Mouse (Mus musculus) gastrocnemius, postnatal 25 days (tissue): Measurements from ENCODE around the gene Tet1. TPM values are rescaled to one million over a fixed set of nuclear protein-coding genes. Genes with fewer than 3 reads are reported as not detected.
A peak's percentile ranks its signal among the peaks of the same experiment; 100 is the strongest.

Experiments
- DNase-seq: peaks from one replicate; pipeline ENCODE4 v3.0.0; 2022
- total RNA-seq, 2 experiments: library from RNA; stranded (reverse); gene quantifications; 1 replicate in 1 of 2; 2 replicates in 1 of 2; pipeline ENCODE4 v1.2.3; 2021

The Tet1 gene
- total RNA-seq, 2 experiments from 2014 or later, result 4.9 to 5.3 TPM

GRCm38 (mm10) chr10:62892549-62893232, 16.1 kb downstream of the Tet1 start:
- no peak for DNase-seq

GRCm38 (mm10) chr10:62891025-62891424, 17.8 kb downstream of the Tet1 start:
- DNase-seq, result no peak

- peak; percentile 46 for DNase-seq
These were observed 21.8 kb downstream of the Tet1 start for GRCm38 (mm10) chr10:62886799-62887591.

DNA sequence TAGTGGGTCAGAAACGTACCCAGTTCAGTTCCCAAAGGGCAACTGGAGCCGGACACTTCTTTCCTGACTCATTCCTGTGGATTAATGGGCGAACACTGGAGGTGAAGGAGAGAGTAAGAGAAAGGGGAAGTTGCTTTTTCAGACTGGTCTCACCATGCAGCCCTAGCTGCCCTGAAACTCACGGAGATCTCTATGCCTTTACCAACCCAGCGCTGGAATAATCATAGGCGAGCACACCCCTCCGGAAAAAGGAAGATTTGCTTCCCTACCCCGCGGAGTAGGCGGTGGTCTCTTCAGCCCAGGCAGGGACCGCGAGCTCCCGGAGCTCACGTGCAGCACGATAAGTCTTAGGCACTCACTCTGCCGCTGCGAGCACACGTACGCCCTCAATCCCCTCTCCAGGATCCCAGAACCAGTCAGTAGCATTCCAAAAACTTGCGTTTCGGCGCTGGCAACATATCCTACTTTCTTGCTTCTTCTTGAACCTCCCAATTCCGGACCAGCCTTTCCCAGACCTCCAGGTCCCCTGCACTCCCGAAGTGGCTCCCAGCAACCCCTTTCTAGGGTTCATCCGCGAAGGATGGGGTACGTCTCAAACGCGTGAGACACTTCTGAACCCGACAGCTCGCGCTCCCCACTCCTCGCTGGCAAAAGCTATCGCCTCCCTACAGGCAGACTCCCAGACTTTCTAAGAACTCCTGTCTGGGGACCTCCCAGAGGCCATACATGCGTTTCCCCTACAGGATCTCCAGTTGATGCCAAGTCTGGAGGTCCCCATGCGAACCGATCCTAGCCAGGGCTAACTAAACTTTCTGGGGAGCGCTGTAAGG, 22.6 kb downstream of the Tet1 start:
- DNase-seq, result no peak

GRCm38 (mm10) chr10:62885460-62885859, 23.3 kb downstream of the Tet1 start:
- DNase-seq, result no peak

GRCm38 (mm10) chr10:62884517-62884916, 24.3 kb downstream of the Tet1 start:
- DNase-seq, result no peak

DNA sequence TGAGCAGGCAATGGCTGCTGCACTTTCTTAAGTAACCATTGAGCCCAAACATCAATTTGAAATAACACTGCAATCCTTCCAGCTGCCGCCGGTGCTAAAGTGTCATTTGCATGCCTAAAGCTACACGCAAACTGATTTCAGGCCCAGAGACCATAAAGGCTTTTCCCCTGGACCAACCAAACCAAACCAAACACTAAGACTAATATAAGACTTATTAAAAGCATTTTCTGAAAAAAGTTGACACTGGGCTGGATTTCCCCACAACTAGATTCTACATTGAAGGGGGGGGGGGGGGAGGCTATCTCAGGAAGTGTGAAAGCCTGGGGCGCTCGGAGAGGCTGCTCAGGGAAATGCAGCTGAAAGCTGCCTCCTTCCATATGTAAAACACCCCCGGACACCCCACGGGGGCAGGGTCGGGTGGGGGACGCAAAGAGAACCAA, 24.8 kb downstream of the Tet1 start:
- no peak for DNase-seq

GRCm38 (mm10) chr10:62881211-62881610, 27.6 kb downstream of the Tet1 start:
- DNase-seq, result no peak

DNA sequence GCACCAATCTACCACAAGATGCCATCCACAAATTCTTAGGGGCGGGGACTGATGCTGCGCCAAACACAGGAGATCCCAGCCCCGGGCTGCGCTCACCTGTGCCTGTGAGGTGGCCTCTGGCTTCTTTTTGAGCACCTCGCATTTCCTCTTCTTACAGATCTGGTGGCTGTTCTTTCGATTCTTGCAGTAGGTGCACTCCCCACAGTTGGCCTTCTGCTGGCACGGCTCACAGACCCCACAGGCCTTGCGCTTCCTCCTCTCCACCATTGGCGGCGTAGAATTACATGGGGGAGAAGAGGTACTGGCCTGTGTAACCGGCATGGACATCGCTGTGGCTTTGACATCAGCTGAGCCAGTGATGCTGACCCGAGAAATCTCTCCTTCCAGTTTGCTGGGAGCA, 30.7 kb downstream of the Tet1 start:
- no peak for DNase-seq

DNA sequence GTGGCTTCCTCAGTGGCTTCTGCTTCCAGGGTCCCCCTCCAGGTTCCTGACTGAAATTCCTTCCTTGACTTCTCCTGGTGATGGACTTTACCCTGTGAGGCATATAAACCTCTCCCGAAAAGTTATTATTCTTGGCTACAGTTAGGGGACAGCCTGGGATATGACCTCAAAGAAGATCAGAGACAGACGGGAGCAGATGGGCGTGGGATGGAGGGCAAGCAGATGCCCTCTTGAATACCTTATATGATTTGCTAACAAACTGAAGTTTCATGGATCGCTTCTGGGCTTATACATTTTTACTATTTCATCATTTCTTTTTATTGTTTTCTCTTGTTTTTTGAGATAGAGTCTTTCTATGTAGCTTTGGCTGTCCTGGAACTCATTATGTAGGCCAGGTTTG, 33.2 kb downstream of the Tet1 start:
- DNase-seq, result no peak

GRCm38 (mm10) chr10:62874828-62875227, 34.0 kb downstream of the Tet1 start:
- DNase-seq, result no peak

- peak; percentile 65 for DNase-seq
These were observed 42.6 kb downstream of the Tet1 start for GRCm38 (mm10) chr10:62866035-62866791.

DNA sequence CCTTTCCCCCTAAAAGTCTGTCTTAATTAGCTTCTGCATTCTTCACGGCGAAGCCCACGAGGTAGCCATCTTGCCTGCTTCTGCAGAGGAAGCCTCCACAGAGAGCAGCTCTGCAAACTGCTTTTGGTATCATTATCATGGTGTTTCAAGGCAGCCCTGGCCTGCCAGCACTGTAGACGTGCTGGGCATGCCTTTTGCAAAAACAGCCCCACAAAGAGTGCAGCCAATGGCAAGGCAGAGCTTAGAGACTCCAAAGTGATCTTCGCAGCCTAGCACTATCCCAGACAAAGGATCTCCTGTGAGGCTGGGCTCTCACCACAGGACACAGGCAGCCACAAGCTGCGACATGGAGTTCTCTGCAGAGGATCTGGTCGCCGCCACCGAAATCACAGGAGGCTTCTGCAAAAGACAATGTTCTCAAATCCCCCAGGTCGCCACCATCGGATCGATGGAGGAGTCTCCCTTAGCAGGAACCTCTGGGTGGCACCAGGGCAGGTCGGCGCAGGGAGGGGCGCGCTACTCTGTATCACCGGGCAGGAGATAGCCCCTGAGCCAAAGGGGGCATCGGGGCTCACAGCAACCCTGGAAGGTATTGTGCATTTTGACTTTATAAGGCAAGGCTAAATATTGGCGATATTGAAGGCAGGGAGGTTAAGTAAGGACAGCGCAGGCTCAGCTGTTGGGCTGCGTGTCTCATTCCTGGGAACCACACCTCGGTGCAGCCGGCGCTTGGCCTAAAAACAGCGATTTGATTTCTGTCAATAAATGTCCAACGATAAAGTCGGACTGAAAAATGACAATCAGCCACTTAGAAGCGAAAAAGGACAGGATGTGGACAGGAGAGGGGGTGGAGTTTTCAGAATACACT, 43.4 kb downstream of the Tet1 start:
- DNase-seq, result peak; percentile 74

- DNase-seq, result no peak
These were observed 45.2 kb downstream of the Tet1 start for GRCm38 (mm10) chr10:62863563-62863962.

- DNase-seq, result no peak
These were observed 46.4 kb downstream of the Tet1 start for GRCm38 (mm10) chr10:62862435-62862834.

DNA sequence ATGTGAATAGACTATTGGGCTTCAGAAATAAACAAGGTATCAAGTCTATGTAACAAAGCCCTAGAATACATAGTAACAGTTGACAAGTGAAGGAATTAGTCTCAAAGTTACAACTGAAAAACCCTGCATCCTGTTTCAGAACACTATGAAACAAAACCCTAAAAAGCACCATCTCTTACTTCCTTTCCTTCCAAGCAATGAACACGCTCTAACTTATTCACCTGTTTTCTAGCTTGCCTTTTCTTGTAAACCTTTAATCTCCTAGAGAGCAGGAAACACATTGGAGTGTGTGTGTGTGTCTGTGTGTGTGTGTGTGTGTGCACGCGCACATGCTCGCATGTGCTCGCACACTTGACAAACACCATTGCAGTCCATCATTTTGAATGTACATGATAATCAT, 49.8 kb downstream of the Tet1 start:
- DNase-seq, result no peak

DNA sequence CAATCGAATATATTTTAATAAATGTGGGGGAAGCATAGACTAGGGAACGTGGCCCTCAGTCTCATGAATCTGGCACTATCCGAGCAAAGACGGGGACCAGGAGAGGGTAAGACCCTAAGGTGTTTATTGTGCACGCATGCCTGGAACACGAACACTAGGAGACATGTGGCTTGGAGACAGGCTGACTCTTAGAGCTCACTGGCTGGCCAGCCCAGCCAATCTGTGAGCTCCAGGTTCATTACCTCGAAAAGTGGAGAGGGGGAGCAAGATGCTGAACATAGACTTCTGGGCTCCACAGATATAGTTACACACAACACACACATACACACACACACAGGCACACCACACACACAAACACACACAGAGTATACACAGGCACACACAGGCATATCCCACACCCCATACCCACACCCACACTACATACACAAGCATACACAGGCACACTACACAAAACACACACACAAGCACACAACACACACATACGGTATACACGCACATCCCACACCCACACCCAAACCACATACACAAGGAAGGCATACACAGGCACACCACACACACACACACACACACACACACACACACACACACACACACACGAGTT, 52.0 kb downstream of the Tet1 start:
- DNase-seq, result no peak

- no peak for DNase-seq
These were observed 53.8 kb downstream of the Tet1 start for GRCm38 (mm10) chr10:62854992-62855391.

GRCm38 (mm10) chr10:62854581-62854980, 54.2 kb downstream of the Tet1 start:
- DNase-seq, result no peak

- DNase-seq, result no peak
These were observed 57.2 kb downstream of the Tet1 start for GRCm38 (mm10) chr10:62851578-62851977.

DNA sequence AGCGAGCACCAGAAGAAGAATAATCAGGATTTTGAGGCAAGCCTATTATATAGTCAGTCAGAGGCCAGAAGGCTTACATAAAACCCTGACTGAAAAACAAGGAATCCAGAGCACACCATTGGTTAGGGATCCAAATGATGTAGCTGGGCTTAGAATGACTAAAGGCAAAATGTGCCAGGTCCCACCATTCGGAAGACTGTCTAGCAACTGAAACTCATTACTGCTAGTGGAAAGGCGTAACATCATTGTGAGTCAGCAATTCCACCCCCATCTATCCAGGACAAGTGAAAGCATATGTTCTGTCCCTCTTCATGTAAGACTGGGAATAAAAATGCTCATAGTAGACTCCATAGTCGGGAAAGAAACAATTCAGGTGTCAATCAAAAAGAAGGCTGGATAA, 57.8 kb downstream of the Tet1 start:
- DNase-seq, result no peak
